Mouse (Mus musculus): ENCODE data around the gene C3. TPM values are rescaled to one million over a fixed set of nuclear protein-coding genes. Genes with fewer than 3 reads are reported as not detected.

C3 gene
- polyA plus RNA-seq, 1 experiment from 2014 or later = not detected

DNA sequence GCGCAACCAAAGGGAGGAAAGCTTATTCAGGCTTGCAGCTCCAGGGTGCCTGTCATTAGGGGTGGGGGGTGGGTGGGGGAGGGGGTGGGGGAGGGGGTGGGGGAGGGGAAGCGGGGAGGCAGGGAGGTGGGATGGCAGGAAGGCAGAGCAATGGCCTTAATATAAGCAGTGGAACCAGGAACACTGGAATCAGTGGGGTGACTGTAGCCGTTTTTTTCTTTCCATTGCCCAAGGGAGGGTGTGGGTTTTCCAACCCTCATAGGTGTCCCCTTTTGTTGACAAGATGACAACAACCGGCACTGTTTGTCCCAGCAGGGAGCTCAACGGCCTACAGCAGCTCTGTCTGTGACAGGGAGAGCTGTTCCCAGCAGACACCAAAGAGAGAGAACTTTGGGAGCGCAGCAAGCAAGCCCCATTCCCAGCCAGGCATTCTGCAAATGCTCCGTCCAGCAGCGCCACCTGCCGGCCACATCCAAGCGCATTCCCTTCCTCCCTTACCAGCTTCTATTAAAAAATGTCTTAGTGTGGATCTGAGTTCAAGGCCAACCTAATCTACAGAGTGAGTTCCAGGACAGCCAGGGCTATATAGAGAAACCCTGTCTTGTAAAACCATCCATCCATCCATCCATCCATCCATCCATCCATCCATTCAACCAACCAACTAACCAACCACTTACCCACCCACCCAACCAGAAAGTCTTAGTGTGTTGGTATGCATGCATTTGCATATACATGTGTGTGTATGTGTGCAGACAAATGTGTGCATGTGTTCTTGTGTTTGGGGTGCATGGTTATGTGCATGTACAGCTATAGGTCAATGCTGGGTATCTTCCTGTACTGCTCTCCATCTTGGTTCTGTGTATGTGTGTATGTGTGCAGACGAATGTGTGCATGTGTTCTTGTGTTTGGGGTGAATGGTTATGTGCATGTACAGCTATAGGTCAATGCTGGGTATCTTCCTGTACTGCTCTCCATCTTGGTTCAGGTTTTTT lies 60.8 kb downstream of the C3 start:
- DNase-seq (ENCODE audit: low spot score) = peak; percentile 88
- 11% methylated on average over 10 of the region's 11 CpGs for WGBS
- peak overlapping the region; percentile 26; the same call in 1 of the 2 replicates for H3K4me3 ChIP-seq
- peaks cover 8% of the 10 kb centered on the region for H3K4me1 ChIP-seq
- H3K27ac ChIP-seq (replicated peaks) = no peak overlapping the region
- no peaks in the 10 kb centered on the region for H3K36me3 ChIP-seq
- H3K27me3 ChIP-seq (ENCODE audit: low read depth, poor library complexity, severe bottlenecking) = peaks cover 7% of the 10 kb centered on the region
- H3K9me3 ChIP-seq (replicated peaks) = no peaks in the 10 kb centered on the region

Small RNA genes lying within 50 kb of the gene (microRNA-seq; reads per million reads assigned to microRNA genes)
- gene Mir6978 = not detected

Other genes with a start within 250 kb of the C3 start
- not detected in 2 replicates for gene Acer1, start 246.0 kb downstream of the C3 start, polyA plus RNA-seq (2016; fragmentation: Nextera tagmentation; extraction: Ambion mirVana)
- gene Clpp, start 237.8 kb downstream of the C3 start, polyA plus RNA-seq (2016; fragmentation: Nextera tagmentation; extraction: Ambion mirVana) = 173 and 174 TPM in 2 replicates
- 40.2 and 41.3 TPM in 2 replicates for gene Alkbh7, start 230.8 kb downstream of the C3 start, polyA plus RNA-seq (2016; fragmentation: Nextera tagmentation; extraction: Ambion mirVana)
- gene Pspn, start 228.1 kb downstream of the C3 start, polyA plus RNA-seq (2016; fragmentation: Nextera tagmentation; extraction: Ambion mirVana) = 0.76 and 0.94 TPM in 2 replicates
- gene Gtf2f1, start 216.8 kb downstream of the C3 start, polyA plus RNA-seq (2016; fragmentation: Nextera tagmentation; extraction: Ambion mirVana) = 81.2 and 83.3 TPM in 2 replicates
- gene Gm17949, start 216.7 kb downstream of the C3 start, polyA plus RNA-seq (2016; fragmentation: Nextera tagmentation; extraction: Ambion mirVana) = 0.39 and 0.52 TPM in 2 replicates
- gene Khsrp, start 196.6 kb downstream of the C3 start, polyA plus RNA-seq (2016; fragmentation: Nextera tagmentation; extraction: Ambion mirVana) = 45.4 and 53.7 TPM in 2 replicates
- 0.10 TPM in 1 of 2 replicates, not detected in the other for gene Slc25a41, start 186.5 kb downstream of the C3 start, polyA plus RNA-seq (2016; fragmentation: Nextera tagmentation; extraction: Ambion mirVana)
- gene Crb3, start 169.0 kb downstream of the C3 start, polyA plus RNA-seq (2016; fragmentation: Nextera tagmentation; extraction: Ambion mirVana) = 1.2 and 1.5 TPM in 2 replicates
- gene Slc25a23, start 168.3 kb downstream of the C3 start, polyA plus RNA-seq (2016; fragmentation: Nextera tagmentation; extraction: Ambion mirVana) = 10.4 and 12.6 TPM in 2 replicates
- 1.5 and 2.3 TPM in 2 replicates for gene Dennd1c, start 149.6 kb downstream of the C3 start, polyA plus RNA-seq (2016; fragmentation: Nextera tagmentation; extraction: Ambion mirVana)
- 68.7 and 128 TPM in 2 replicates for gene Tubb4a, start 140.4 kb downstream of the C3 start, polyA plus RNA-seq (2016; fragmentation: Nextera tagmentation; extraction: Ambion mirVana)
- gene Tnfsf9, start 122.8 kb downstream of the C3 start, polyA plus RNA-seq (2016; fragmentation: Nextera tagmentation; extraction: Ambion mirVana) = 11.7 and 12.3 TPM in 2 replicates
- 0.27 TPM in 1 of 2 replicates, not detected in the other for gene Cd70, start 78.4 kb downstream of the C3 start, polyA plus RNA-seq (2016; fragmentation: Nextera tagmentation; extraction: Ambion mirVana)
- gene Tnfsf14, start 34.0 kb downstream of the C3 start, polyA plus RNA-seq (2016; fragmentation: Nextera tagmentation; extraction: Ambion mirVana) = 0.06 and 0.21 TPM in 2 replicates
- 23.9 and 26.0 TPM in 2 replicates for gene Gpr108, start 20.3 kb upstream of the C3 start, polyA plus RNA-seq (2016; fragmentation: Nextera tagmentation; extraction: Ambion mirVana)
- gene Trip10, start 21.3 kb upstream of the C3 start, polyA plus RNA-seq (2016; fragmentation: Nextera tagmentation; extraction: Ambion mirVana) = 34.0 and 42.1 TPM in 2 replicates
- gene Vav1, start 51.0 kb upstream of the C3 start, polyA plus RNA-seq (2016; fragmentation: Nextera tagmentation; extraction: Ambion mirVana) = 1.9 and 2.0 TPM in 2 replicates
- gene Adgre1, start 130.6 kb upstream of the C3 start, polyA plus RNA-seq (2016; fragmentation: Nextera tagmentation; extraction: Ambion mirVana) = 1.3 and 3.3 TPM in 2 replicates

Data from midbrain, embryonic 10.5 days (tissue).